Mouse (Mus musculus) stomach, postnatal 0 days (tissue): ENCODE measurements at regions not wholly inside any gene's neighbourhood (a gene's known extent, or its start where the extent isn't known, plus 50 kb on each side); places are given as distances from the start of the nearest gene placed in this dataset.

ENCODE experiments used
- ATAC-seq: fragments of 200-750 bp; cut with Nextera tagmentation; 2 replicates; pipeline ENCODE4 v1.8.0; 2017; ENCODE audit not compliant: low FRiP score, low TSS enrichment
- DNase-seq: peaks from one replicate; pipeline ENCODE4 v3.0.0-alpha.2; 2016; ENCODE audit warnings: low spot score
- H3K27ac ChIP-seq: fragments of 300-500 bp; sonication (generic); replicated peaks from 2 replicates; pipeline ENCODE4 v1.5.1; 2014; ENCODE audit warnings: mild to moderate bottlenecking, control low read depth
- H3K27me3 ChIP-seq: fragments of 300-500 bp; sonication (generic); 2 replicates; pipeline ENCODE4 v1.6.1; 2014; ENCODE audit warnings: low read length; ENCODE audit not compliant: control insufficient read depth, insufficient read depth
- H3K36me3 ChIP-seq: fragments of 300-500 bp; sonication (generic); 2 replicates; pipeline ENCODE4 v1.6.1; 2014; ENCODE audit warnings: low read length, mixed read lengths; ENCODE audit not compliant: control insufficient read depth, insufficient read depth
- H3K4me1 ChIP-seq: fragments of 300-500 bp; sonication (generic); replicated peaks from 2 replicates; pipeline ENCODE4 v1.6.1; 2014; ENCODE audit warnings: antibody characterized with exemption; ENCODE audit not compliant: control insufficient read depth, insufficient read depth
- H3K4me2 ChIP-seq: fragments of 300-500 bp; sonication (generic); replicated peaks from 2 replicates; pipeline ENCODE4 v1.6.1; 2014; ENCODE audit warnings: low read depth, mild to moderate bottlenecking, control low read depth, moderate library complexity
- H3K4me3 ChIP-seq: fragments of 300-500 bp; sonication (generic); 2 replicates; pipeline ENCODE4 v1.5.1; 2014; ENCODE audit warnings: low read depth, low read length, control low read depth
- H3K9ac ChIP-seq: fragments of 300-500 bp; sonication (generic); 2 replicates; pipeline ENCODE4 v1.6.1; 2014; ENCODE audit warnings: mild to moderate bottlenecking, low read length, control low read depth, mixed read lengths
- H3K9me3 ChIP-seq: fragments of 300-500 bp; sonication (generic); 2 replicates; pipeline ENCODE4 v1.6.1; 2016; ENCODE audit warnings: low read length; ENCODE audit not compliant: control insufficient read depth
- CTCF ChIP-seq: IDR thresholded peaks from 2 replicates; pipeline ENCODE4 v1.5.1; 2016; ENCODE audit warnings: antibody characterized with exemption, low read depth, mild to moderate bottlenecking, moderate library complexity
- EP300 ChIP-seq: optimal IDR thresholded peaks from 2 replicates; pipeline ENCODE3; 2016; ENCODE audit warnings: antibody characterized with exemption
- WGBS: fragments of 180-500 bp; shearing (Covaris S2); extraction: QIAGEN DNeasy Blood & Tissue Kit; methylation state at CpG from one replicate; pipeline ENCODE4 v1.1.7; 2014; 5-methylcytosine and 5-hydroxymethylcytosine counted together

- DNase-seq (no peak), ATAC-seq (no peak)
- H3K4me1 ChIP-seq, result no peaks in the 10 kb centered on the region
- H3K4me2 ChIP-seq, result no peak overlapping the region
- H3K9me3 ChIP-seq, result no peaks in the 10 kb centered on the region
- TF ChIP-seq CTCF (peak; percentile 70), EP300 (no peak)
- WGBS, result 89% methylated on average over 1 of the region's 1 CpGs
- H3K27me3 ChIP-seq, result no peaks in the 10 kb centered on the region
- H3K9ac ChIP-seq, result no peak overlapping the region
- no peak overlapping the region for H3K4me3 ChIP-seq
- no peaks in the 10 kb centered on the region for H3K36me3 ChIP-seq
- no peak overlapping the region for H3K27ac ChIP-seq
Observed at GRCm38 (mm10) chr15:68394749-68395148, 1894.0 kb upstream of the Lrrc6 start.

GRCm38 (mm10) chr15:68394157-68394556 lies 1893.4 kb upstream of the Lrrc6 start:
- Histone ChIP-seq H3K9me3 (no peaks in the 10 kb centered on the region), H3K4me3 (no peak overlapping the region), H3K27ac (no peak overlapping the region), H3K27me3 (no peaks in the 10 kb centered on the region), H3K4me2 (no peak overlapping the region), H3K9ac (no peak overlapping the region), H3K36me3 (no peaks in the 10 kb centered on the region), H3K4me1 (no peaks in the 10 kb centered on the region)
- no peak for DNase-seq
- 66% methylated on average over 4 of the region's 4 CpGs for WGBS
- TF ChIP-seq EP300 (no peak), CTCF (no peak)
- no peak for ATAC-seq

GRCm38 (mm10) chr15:68391737-68392136 lies 1891.0 kb upstream of the Lrrc6 start:
- Histone ChIP-seq H3K27ac (no peak overlapping the region), H3K9ac (no peak overlapping the region), H3K4me3 (no peak overlapping the region), H3K4me2 (no peak overlapping the region), H3K27me3 (no peaks in the 10 kb centered on the region), H3K36me3 (no peaks in the 10 kb centered on the region), H3K9me3 (no peaks in the 10 kb centered on the region), H3K4me1 (no peaks in the 10 kb centered on the region)
- TF ChIP-seq EP300, result no peak
- TF ChIP-seq CTCF, result no peak
- ATAC-seq (no peak), DNase-seq (no peak)
- 44% methylated on average over 1 of the region's 1 CpGs for WGBS

GRCm38 (mm10) chr15:68389855-68390254 lies 1889.1 kb upstream of the Lrrc6 start:
- no peak overlapping the region for H3K9ac ChIP-seq
- no peak for TF ChIP-seq EP300
- TF ChIP-seq CTCF, result no peak
- 77% methylated on average over 5 of the region's 5 CpGs for WGBS
- no peaks in the 10 kb centered on the region for H3K9me3 ChIP-seq
- H3K27me3 ChIP-seq, result no peaks in the 10 kb centered on the region
- no peaks in the 10 kb centered on the region for H3K36me3 ChIP-seq
- no peak overlapping the region for H3K27ac ChIP-seq
- no peak for ATAC-seq
- DNase-seq, result no peak
- no peaks in the 10 kb centered on the region for H3K4me1 ChIP-seq
- no peak overlapping the region for H3K4me2 ChIP-seq
- H3K4me3 ChIP-seq, result no peak overlapping the region

GRCm38 (mm10) chr15:68387349-68388065 lies 1886.8 kb upstream of the Lrrc6 start:
- TF ChIP-seq EP300 (no peak), CTCF (no peak)
- ATAC-seq, result no peak
- DNase-seq, result no peak
- Histone ChIP-seq H3K27me3 (no peaks in the 10 kb centered on the region), H3K4me3 (no peak overlapping the region), H3K36me3 (no peaks in the 10 kb centered on the region), H3K4me2 (no peak overlapping the region), H3K4me1 (no peaks in the 10 kb centered on the region), H3K9ac (no peak overlapping the region), H3K27ac (no peak overlapping the region), H3K9me3 (no peaks in the 10 kb centered on the region)
- 40% methylated on average over 4 of the region's 4 CpGs for WGBS

GRCm38 (mm10) chr15:68384571-68385335 lies 1884.0 kb upstream of the Lrrc6 start:
- no peaks in the 10 kb centered on the region for H3K27me3 ChIP-seq
- H3K36me3 ChIP-seq, result no peaks in the 10 kb centered on the region
- H3K4me2 ChIP-seq, result no peak overlapping the region
- no peaks in the 10 kb centered on the region for H3K9me3 ChIP-seq
- no peak overlapping the region for H3K27ac ChIP-seq
- TF ChIP-seq EP300 (no peak), CTCF (0 out of 2 replicates have a peak, but pooled peaks have one; percentile 4)
- H3K9ac ChIP-seq, result no peak overlapping the region
- H3K4me3 ChIP-seq, result no peak overlapping the region
- ATAC-seq (no peak), DNase-seq (no peak)
- WGBS, result 64% methylated on average over 10 of the region's 10 CpGs
- no peaks in the 10 kb centered on the region for H3K4me1 ChIP-seq
